Mouse (Mus musculus) stomach, embryonic 14.5 days (tissue): ENCODE results near the gene Tlr6. TPM values are rescaled to one million over a fixed set of nuclear protein-coding genes. Genes with fewer than 3 reads are reported as not detected.

Source experiments
- ATAC-seq: fragments of 200-750 bp; cut with Nextera tagmentation; 2 replicates; pipeline ENCODE4 v1.8.0; 2017; ENCODE audit warnings: low read depth, moderate TSS enrichment; ENCODE audit not compliant: insufficient number of reproducible peaks, insufficient read depth, low FRiP score
- H3K27ac ChIP-seq: fragments of 300-500 bp; sonication (generic); 2 replicates; pipeline ENCODE4 v1.5.1; 2014; ENCODE audit warnings: mild to moderate bottlenecking, low read length, moderate library complexity, mixed read lengths
- H3K27me3 ChIP-seq: fragments of 300-500 bp; sonication (generic); 2 replicates; pipeline ENCODE4 v1.6.1; 2014; ENCODE audit warnings: low read length, control low read depth, mixed read lengths; ENCODE audit not compliant: control insufficient read depth, insufficient read depth
- H3K36me3 ChIP-seq: fragments of 300-500 bp; sonication (generic); 2 replicates; pipeline ENCODE4 v1.6.1; 2014; ENCODE audit warnings: mild to moderate bottlenecking, control low read depth, low read length, moderate library complexity, mixed read lengths; ENCODE audit not compliant: control insufficient read depth, insufficient read depth
- H3K4me1 ChIP-seq: fragments of 300-500 bp; sonication (generic); 2 replicates; pipeline ENCODE4 v1.6.1; 2014; ENCODE audit warnings: low read length, control low read depth, mixed read lengths; ENCODE audit not compliant: control insufficient read depth, insufficient read depth
- H3K4me2 ChIP-seq: fragments of 300-500 bp; sonication (generic); replicated peaks from 2 replicates; pipeline ENCODE4 v1.6.1; 2014; ENCODE audit warnings: low read depth, low read length, control low read depth
- H3K4me3 ChIP-seq: fragments of 300-500 bp; sonication (generic); 2 replicates; pipeline ENCODE4 v1.5.1; 2014; ENCODE audit warnings: low read depth, low read length, control low read depth
- H3K9ac ChIP-seq: fragments of 300-500 bp; sonication (generic); replicated peaks from 2 replicates; pipeline ENCODE4 v1.6.1; 2014; ENCODE audit warnings: low read depth, mild to moderate bottlenecking, control low read depth, low read length, moderate library complexity, mixed read lengths
- H3K9me3 ChIP-seq: fragments of 300-500 bp; sonication (generic); 2 replicates; pipeline ENCODE4 v1.6.1; 2016; ENCODE audit warnings: low read depth, low read length, control low read depth; ENCODE audit not compliant: control insufficient read depth
- WGBS: fragments of 180-500 bp; shearing (Covaris S2); extraction: QIAGEN DNeasy Blood & Tissue Kit; methylation state at CpG from one replicate; pipeline ENCODE4 v1.1.7; 2014; 5-methylcytosine and 5-hydroxymethylcytosine counted together
- polyA plus RNA-seq: library from polyadenylated mRNA; unstranded; fragments of >200 nt; fragmentation: Nextera tagmentation; extraction: Ambion mirVana; gene quantifications from 2 replicates; pipeline ENCODE4 v1.2.1, GENCODE M21; 2014

Tlr6 gene
- 0.90 and 1.6 TPM in 2 replicates for polyA plus RNA-seq

- no peak for ATAC-seq
- H3K9me3 ChIP-seq, result no peaks in the 10 kb centered on the region
- no peak within 1 kb of the TSS for H3K4me2 ChIP-seq
- no peak within 1 kb of the TSS for H3K4me3 ChIP-seq
- 72% methylated on average over 13 of the region's 13 CpGs for WGBS
- no peaks in the 10 kb centered on the region for H3K27me3 ChIP-seq
- H3K27ac ChIP-seq, result no peak within 1 kb of the TSS
- no peaks in the 10 kb centered on the region for H3K4me1 ChIP-seq
- no peaks in the 10 kb centered on the region for H3K36me3 ChIP-seq
- no peak within 1 kb of the TSS for H3K9ac ChIP-seq
Measured at GRCm38 (mm10) chr5:64959843-64960230, at the start of gene Tlr6. TSS of gene Tlr6 (minus strand) at chr5:64960097.

GRCm38 (mm10) chr5:65006011-65006491 lies 46.2 kb upstream of the Tlr6 start:
- Histone ChIP-seq H3K36me3 (peaks cover 22% of the 10 kb centered on the region; the same call in 1 of the 2 replicates), H3K4me1 (no peaks in the 10 kb centered on the region), H3K9me3 (no peaks in the 10 kb centered on the region), H3K4me2 (no peak overlapping the region), H3K27ac (no peak overlapping the region), H3K9ac (no peak overlapping the region), H3K4me3 (no peak overlapping the region), H3K27me3 (no peaks in the 10 kb centered on the region)
- 33% methylated on average over 4 of the region's 4 CpGs for WGBS
- no peak for ATAC-seq

GRCm38 (mm10) chr5:65005251-65005650 lies 45.4 kb upstream of the Tlr6 start:
- Histone ChIP-seq H3K27ac (no peak overlapping the region), H3K4me2 (no peak overlapping the region), H3K9me3 (no peaks in the 10 kb centered on the region), H3K4me1 (no peaks in the 10 kb centered on the region), H3K4me3 (no peak overlapping the region), H3K27me3 (no peaks in the 10 kb centered on the region), H3K9ac (no peak overlapping the region), H3K36me3 (peaks cover 16% of the 10 kb centered on the region; the same call in 1 of the 2 replicates)
- WGBS, result 92% methylated on average over 4 of the region's 4 CpGs
- ATAC-seq, result no peak

DNA sequence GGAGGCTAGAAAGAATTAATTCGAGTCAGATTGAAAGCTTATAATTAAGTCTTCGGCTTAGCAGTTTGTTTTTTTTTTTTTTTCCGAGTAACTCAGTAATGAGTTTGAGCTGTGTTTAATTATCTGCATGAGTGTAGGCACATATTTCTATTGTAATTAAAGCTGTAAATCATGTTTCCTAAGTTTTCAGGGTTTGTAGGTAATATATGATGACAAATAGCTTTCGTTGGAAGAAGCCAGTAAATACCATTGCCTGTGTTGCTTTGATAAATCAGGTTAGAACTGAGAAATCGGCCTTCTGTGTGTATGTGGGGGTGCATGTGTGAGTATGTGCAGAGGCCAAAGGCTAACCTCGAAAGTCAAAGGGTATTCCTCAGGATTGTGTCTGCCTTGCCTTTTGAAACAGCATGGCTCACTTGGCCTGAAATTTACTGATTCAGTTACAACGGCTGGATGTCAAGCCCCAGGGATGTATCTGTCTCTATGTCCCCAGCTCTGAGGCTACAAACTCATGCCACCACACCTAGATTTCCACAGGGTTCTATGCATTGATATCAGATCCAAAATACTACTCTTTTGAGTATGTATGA lies 44.1 kb upstream of the Tlr6 start:
- Histone ChIP-seq H3K9me3 (no peaks in the 10 kb centered on the region), H3K27ac (no peak overlapping the region), H3K4me2 (no peak overlapping the region), H3K4me3 (no peak overlapping the region), H3K27me3 (no peaks in the 10 kb centered on the region), H3K9ac (no peak overlapping the region), H3K4me1 (no peaks in the 10 kb centered on the region), H3K36me3 (peaks cover 4% of the 10 kb centered on the region; the same call in 1 of the 2 replicates)
- 63% methylated on average over 7 of the region's 7 CpGs for WGBS
- no peak for ATAC-seq

GRCm38 (mm10) chr5:65002940-65003824 lies 43.3 kb upstream of the Tlr6 start:
- no peak for ATAC-seq
- Histone ChIP-seq H3K4me2 (no peak overlapping the region), H3K36me3 (no peaks in the 10 kb centered on the region), H3K27me3 (no peaks in the 10 kb centered on the region), H3K4me1 (no peaks in the 10 kb centered on the region), H3K9me3 (no peaks in the 10 kb centered on the region), H3K9ac (no peak overlapping the region), H3K4me3 (no peak overlapping the region), H3K27ac (no peak overlapping the region)
- 62% methylated on average over 10 of the region's 10 CpGs for WGBS

- H3K4me2 ChIP-seq, result no peak overlapping the region
- H3K27ac ChIP-seq, result no peak overlapping the region
- no peak for ATAC-seq
- H3K27me3 ChIP-seq, result no peaks in the 10 kb centered on the region
- 95% methylated on average over 2 of the region's 2 CpGs for WGBS
- peaks cover 4% of the 10 kb centered on the region; the same call in 1 of the 2 replicates for H3K36me3 ChIP-seq
- H3K4me1 ChIP-seq, result no peaks in the 10 kb centered on the region
- H3K4me3 ChIP-seq, result no peak overlapping the region
- no peak overlapping the region for H3K9ac ChIP-seq
- no peaks in the 10 kb centered on the region for H3K9me3 ChIP-seq
Measured at GRCm38 (mm10) chr5:64995408-64995807, 35.5 kb upstream of the Tlr6 start.

DNA sequence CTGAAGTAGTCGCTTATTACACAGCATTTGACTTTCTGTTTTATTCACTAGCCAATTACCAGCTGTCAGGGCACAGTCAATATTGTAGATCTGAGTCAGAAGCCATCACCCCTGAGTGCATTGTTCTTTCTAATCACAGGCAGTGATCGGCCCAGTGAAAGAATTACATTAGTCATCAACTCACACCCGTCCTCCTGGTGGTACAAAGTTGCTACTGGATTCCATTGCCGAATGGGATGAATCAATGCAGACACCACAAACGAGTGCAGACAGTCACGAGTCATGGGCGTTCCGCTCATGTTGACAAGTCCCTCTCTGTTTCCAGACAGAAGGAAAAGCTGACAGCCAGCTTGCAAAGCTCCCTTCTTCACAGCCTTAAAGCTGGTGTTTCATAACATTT lies 32.6 kb upstream of the Tlr6 start:
- Histone ChIP-seq H3K4me1 (no peaks in the 10 kb centered on the region), H3K4me3 (no peak overlapping the region), H3K4me2 (no peak overlapping the region), H3K27ac (no peak overlapping the region), H3K27me3 (no peaks in the 10 kb centered on the region), H3K9ac (no peak overlapping the region), H3K9me3 (no peaks in the 10 kb centered on the region), H3K36me3 (peaks cover 8% of the 10 kb centered on the region; the same call in 1 of the 2 replicates)
- ATAC-seq, result no peak
- 65% methylated on average over 8 of the region's 8 CpGs for WGBS

GRCm38 (mm10) chr5:64989940-64990339 lies 30.0 kb upstream of the Tlr6 start:
- Histone ChIP-seq H3K27me3 (no peaks in the 10 kb centered on the region), H3K36me3 (peaks cover 7% of the 10 kb centered on the region; the same call in 1 of the 2 replicates), H3K27ac (no peak overlapping the region), H3K4me3 (no peak overlapping the region), H3K9ac (no peak overlapping the region), H3K4me1 (no peaks in the 10 kb centered on the region), H3K9me3 (no peaks in the 10 kb centered on the region), H3K4me2 (no peak overlapping the region)
- WGBS, result 94% methylated on average over 1 of the region's 1 CpGs
- no peak for ATAC-seq
